Mouse (Mus musculus) lung, postnatal 0 days (tissue): ENCODE data around the gene Rhox4c.
"Not testable (repeated sequence)": the region's sequence is repeated elsewhere in the genome, so short reads cannot be mapped to it uniquely, and the experiment has no call there.

Experiments used
- CTCF ChIP-seq: IDR thresholded peaks from 2 replicates; pipeline ENCODE4 v1.5.1; 2016; ENCODE audit warnings: antibody characterized with exemption, mild to moderate bottlenecking
- EP300 ChIP-seq: IDR thresholded peaks from 2 replicates; pipeline ENCODE4 v1.6.1; 2016; ENCODE audit warnings: antibody characterized with exemption, mild to moderate bottlenecking, control low read depth

DNA sequence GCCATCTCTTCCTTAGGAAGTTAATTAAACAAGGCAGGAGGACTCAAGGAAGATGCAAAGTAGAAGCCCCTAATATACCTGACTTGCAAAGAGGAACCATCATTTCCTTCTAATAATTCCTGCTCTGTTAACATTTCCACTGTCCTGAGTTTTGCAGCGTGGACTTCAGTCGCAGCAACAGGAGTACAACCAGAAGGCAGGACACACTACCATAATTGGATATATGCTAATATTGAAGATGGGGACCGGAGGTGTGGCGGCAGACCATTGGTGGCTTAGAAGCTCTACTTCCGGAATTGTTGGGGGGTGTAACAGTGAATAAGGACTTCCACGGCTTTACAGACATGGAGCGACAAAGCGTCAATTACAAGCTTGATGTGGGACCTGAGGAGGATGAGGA, 50.0 kb downstream of the Rhox4c start, which contains the start of gene Rhox2e:
- not testable (repeated sequence) for TF ChIP-seq CTCF, EP300
